Mouse (Mus musculus) cerebellum, postnatal 10 days (tissue): ENCODE results near the gene A630076J17Rik.

Source experiments
- DNase-seq, 2 experiments: peaks; one replicate each; pipeline ENCODE4 v3.0.0; 2021; ENCODE audit warnings: mixed read lengths in 2 of 2

A630076J17Rik gene

GRCm38 (mm10) chr3:107231202-107231601, 788 bp downstream of the A630076J17Rik start:
- DNase-seq = no peak

- DNase-seq = peak; percentile 88 to 91
These were observed 3.0 kb downstream of the A630076J17Rik start for GRCm38 (mm10) chr3:107233351-107233813.

DNA sequence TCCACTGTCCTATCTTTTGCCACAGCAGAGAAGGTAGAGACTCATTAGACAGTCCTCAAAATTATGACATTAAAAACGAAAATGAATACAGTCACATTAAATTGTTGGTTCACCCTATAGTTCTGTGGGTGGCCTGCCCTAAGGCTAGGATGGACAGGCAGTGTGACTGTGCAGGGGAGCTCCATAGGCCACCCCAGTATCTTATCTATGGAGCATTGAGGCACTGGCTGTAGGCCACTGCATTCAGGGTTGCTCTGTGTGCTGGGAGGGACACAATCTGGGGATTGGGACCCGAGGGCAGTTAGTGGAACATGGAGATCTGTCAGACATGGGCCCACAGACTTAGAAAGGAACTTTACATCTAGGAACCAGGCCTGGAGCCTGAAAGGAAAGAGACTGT, 3.5 kb downstream of the A630076J17Rik start:
- no peak for DNase-seq

- DNase-seq = no peak
These were observed 7.6 kb downstream of the A630076J17Rik start for GRCm38 (mm10) chr3:107238051-107238450.

GRCm38 (mm10) chr3:107238471-107238980, 8.1 kb downstream of the A630076J17Rik start:
- no peak for DNase-seq

- no peak for DNase-seq
These were observed 9.2 kb downstream of the A630076J17Rik start, which contains the start of gene Prok1 for GRCm38 (mm10) chr3:107239607-107240006. Gene Prok1, minus strand, starts transcription at chr3:107239707.

- peak in 1 of 2 experiments; percentile 23 for DNase-seq
These were observed 11.1 kb downstream of the A630076J17Rik start for GRCm38 (mm10) chr3:107241389-107242094.

- no peak for DNase-seq
These were observed 16.5 kb downstream of the A630076J17Rik start for GRCm38 (mm10) chr3:107246876-107247275.

DNA sequence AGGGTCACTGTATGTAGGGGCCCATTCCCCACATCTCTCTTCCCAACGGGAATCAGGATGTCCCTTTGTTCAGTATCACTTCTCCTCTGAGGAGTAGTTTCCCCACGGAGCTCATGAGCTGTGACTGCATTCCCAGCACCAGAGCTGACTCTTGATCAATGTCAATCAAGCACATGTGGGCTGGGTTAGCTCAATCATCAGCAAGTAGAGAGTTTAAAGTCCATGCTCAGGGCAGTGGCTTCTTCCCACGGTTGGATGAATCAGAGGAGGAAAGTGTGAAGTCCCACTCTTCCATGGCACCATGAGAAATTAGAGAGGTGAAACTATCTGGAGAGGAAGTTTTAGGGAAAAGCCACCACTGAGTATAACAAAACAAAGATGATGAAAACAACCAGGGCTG, 18.6 kb downstream of the A630076J17Rik start:
- no peak for DNase-seq

DNA sequence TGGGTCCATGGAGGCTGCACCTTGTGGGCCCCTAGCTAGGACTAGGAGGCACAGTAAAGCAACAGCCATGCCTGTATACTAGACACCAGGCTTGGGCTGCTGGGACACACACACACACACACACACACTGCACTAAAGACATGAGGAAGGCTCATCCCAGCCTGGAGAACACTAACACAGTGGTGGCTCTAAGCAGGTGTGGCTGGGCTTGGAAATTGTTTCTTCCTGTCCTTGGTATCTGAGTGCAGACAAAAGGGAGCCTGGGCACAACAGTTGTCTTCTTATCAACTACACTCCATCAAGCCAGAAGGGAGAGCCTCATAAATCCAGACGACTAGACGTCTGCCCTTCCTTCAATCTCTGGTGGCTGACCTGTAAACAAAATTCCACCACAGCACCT, 19.9 kb downstream of the A630076J17Rik start:
- no peak for DNase-seq

DNA sequence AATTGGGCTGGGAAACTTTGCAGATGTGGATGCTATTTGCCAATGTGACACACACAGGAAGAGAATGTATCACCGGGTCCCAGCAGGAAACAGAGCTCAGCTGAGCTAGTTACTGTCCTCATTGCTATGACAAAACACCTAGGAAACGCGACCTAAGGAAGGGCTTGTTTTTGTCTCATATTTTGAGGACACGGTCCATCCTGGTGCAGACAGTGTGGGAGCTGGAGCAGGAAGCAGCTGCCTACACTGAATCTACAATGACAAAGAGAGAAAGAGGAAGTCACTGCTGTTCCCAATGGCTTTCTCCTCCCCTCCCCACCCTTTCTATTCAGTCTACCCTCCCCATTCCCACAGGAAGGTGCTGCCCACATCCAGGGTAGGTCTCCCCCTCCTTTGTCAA, 21.6 kb downstream of the A630076J17Rik start:
- DNase-seq = no peak

- no peak for DNase-seq
These were observed 23.5 kb downstream of the A630076J17Rik start for GRCm38 (mm10) chr3:107253925-107254324.

GRCm38 (mm10) chr3:107255992-107256391, 25.6 kb downstream of the A630076J17Rik start:
- no peak for DNase-seq

GRCm38 (mm10) chr3:107256724-107257123, 26.3 kb downstream of the A630076J17Rik start:
- no peak for DNase-seq

- no peak for DNase-seq
These were observed 27.5 kb downstream of the A630076J17Rik start for GRCm38 (mm10) chr3:107257924-107258323.

- DNase-seq = no peak
These were observed 30.8 kb downstream of the A630076J17Rik start for GRCm38 (mm10) chr3:107260956-107261850.

DNA sequence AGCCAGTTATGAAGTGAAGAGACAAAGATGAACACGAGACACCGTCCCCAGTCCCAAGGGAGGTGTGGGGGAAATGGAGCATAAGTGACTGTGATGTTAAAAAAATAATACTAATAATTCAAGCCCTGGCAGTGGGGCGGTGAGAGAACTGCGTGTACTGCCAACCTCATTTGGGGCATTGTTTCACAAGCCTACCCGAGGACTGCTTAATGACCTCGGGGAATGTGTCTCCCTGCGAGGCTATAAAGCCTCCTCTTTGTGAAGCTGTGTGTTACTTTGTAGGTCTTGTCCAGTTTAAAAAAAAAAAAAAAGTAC, 31.4 kb downstream of the A630076J17Rik start:
- no peak for DNase-seq

- no peak for DNase-seq
These were observed 36.5 kb downstream of the A630076J17Rik start for GRCm38 (mm10) chr3:107266814-107267345.

DNA sequence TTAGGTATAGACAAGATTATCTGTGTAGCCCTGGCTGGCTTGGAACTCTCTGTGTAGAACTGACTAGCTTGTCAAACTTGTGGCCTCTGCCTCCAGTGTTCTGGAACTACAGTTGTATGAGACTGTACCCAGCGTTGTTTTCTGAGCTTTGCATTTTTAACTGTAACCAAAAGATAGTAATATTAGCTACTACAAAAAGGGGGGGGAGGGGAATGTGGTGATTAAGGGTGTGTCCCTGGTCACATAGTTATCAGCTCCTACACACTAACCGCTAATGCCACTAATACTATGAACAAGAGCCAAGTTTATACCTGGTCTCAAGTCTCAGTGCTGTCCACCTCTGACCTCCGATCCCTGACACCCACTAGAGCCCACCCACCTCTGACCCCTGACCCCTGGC, 42.0 kb downstream of the A630076J17Rik start:
- DNase-seq = no peak

DNA sequence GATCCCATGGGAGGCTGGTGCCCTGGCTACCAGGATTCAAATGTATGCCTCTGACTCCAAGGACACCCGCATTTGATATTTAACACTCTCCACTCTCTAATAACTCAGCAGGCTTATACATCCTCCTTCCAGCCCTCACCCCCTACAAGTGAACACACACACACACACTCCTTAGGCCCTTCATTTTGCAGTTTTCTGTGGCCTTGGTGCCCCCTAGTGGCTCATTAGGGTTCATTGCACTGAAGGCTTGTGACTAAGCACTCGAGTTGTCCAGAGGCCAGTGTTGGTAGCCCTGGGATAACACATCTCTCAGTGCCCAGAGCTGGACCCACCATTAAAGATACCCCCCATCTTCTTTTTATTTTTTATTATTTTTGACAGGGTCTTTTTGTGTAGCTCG, 43.4 kb downstream of the A630076J17Rik start:
- DNase-seq = peak; percentile 79 to 83

- DNase-seq = no peak
These were observed 44.9 kb downstream of the A630076J17Rik start for GRCm38 (mm10) chr3:107275351-107275750.

DNA sequence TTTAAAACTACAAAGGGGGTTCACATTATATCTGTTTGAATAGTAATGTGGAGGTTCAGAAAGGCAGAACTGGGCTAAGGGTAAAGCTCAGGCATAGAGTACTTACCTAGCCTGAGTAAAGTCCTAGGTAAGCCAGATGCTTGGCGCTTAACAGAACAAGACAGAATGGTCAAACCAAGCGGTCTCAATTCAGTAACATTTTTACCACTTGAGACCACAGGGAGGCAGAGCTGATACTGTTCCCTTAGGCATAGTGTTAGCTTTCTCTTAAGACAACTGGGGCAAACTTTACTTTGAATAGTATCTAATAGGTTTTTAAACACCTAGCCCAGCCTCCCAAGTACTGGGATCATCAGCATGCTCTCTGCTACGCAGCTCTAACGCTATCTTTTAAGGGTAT, 45.6 kb downstream of the A630076J17Rik start:
- no peak for DNase-seq

DNA sequence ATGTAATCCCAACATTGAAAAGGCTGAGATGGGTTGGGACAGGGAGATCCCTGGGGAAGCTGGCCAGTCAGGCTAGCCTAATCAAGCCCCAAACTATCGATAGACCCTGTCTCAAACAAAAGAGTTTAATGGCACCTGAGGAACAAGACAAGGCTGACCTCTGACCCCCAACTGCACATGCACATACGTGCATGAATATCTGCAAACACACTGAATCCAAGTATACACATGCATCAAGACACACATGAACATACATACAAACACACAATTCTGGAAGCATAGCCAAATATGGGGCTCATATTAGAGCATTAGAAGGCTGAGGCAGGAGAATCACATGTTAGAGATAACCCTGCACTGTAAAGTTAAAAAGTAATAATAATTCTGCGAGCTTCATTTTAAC, 46.2 kb downstream of the A630076J17Rik start:
- no peak for DNase-seq
